Mouse (Mus musculus) limb, embryonic 12.5 days (tissue): ENCODE measurements around the gene Ddx39. TPM values are rescaled to one million over a fixed set of nuclear protein-coding genes. Genes with fewer than 3 reads are reported as not detected.

Experiments used
- ATAC-seq: fragments of 200-750 bp; cut with Nextera tagmentation; 2 replicates; pipeline ENCODE4 v1.8.0; 2017; ENCODE audit warnings: low read depth, moderate TSS enrichment; ENCODE audit not compliant: insufficient number of reproducible peaks, insufficient read depth, low FRiP score, low TSS enrichment
- H3K27ac ChIP-seq: fragments of 300-500 bp; sonication (generic); 2 replicates; pipeline ENCODE4 v1.5.1; 2016; ENCODE audit warnings: mild to moderate bottlenecking, moderate library complexity
- H3K27me3 ChIP-seq: fragments of 300-500 bp; sonication (generic); 2 replicates; pipeline ENCODE4 v1.6.1; 2016; ENCODE audit warnings: mild to moderate bottlenecking, moderate library complexity
- H3K36me3 ChIP-seq: fragments of 300-500 bp; sonication (generic); 2 replicates; pipeline ENCODE4 v1.6.1; 2016; ENCODE audit warnings: mild to moderate bottlenecking, moderate library complexity
- H3K4me1 ChIP-seq: fragments of 300-500 bp; sonication (generic); replicated peaks from 2 replicates; pipeline ENCODE4 v1.6.1; 2016
- H3K4me2 ChIP-seq: fragments of 300-500 bp; sonication (generic); 2 replicates; pipeline ENCODE4 v1.6.1; 2016; ENCODE audit warnings: mild to moderate bottlenecking, moderate library complexity
- H3K4me3 ChIP-seq: fragments of 300-500 bp; sonication (generic); replicated peaks from 2 replicates; pipeline ENCODE4 v1.5.1; 2016; ENCODE audit warnings: mild to moderate bottlenecking
- H3K9ac ChIP-seq: fragments of 300-500 bp; sonication (generic); replicated peaks from 2 replicates; pipeline ENCODE4 v1.6.1; 2016; ENCODE audit warnings: mild to moderate bottlenecking, moderate library complexity
- H3K9me3 ChIP-seq: fragments of 300-500 bp; sonication (generic); 2 replicates; pipeline ENCODE4 v1.6.1; 2016; ENCODE audit warnings: mild to moderate bottlenecking, moderate library complexity
- WGBS: fragments of 180-500 bp; shearing (Covaris S2); methylation state at CpG from one replicate; pipeline ENCODE4 v1.1.7; 2016; 5-methylcytosine and 5-hydroxymethylcytosine counted together
- polyA plus RNA-seq: library from polyadenylated mRNA; unstranded; fragments of >200 nt; fragmentation: Nextera tagmentation; extraction: Ambion mirVana; gene quantifications from 2 replicates; pipeline ENCODE4 v1.2.1, GENCODE M21; 2016

Ddx39 gene
- polyA plus RNA-seq, 1 experiment from 2014 or later, result 155 TPM

GRCm38 (mm10) chr8:83749265-83749664, 34.3 kb downstream of the Ddx39 start:
- Histone ChIP-seq H3K36me3 (no peaks in the 10 kb centered on the region), H3K27me3 (peaks cover 39% of the 10 kb centered on the region), H3K27ac (peak overlapping the region; percentile 45; the same call in 1 of the 2 replicates), H3K4me3 (no peak overlapping the region), H3K4me2 (no peak overlapping the region), H3K9ac (no peak overlapping the region), H3K9me3 (no peaks in the 10 kb centered on the region), H3K4me1 (peaks cover 15% of the 10 kb centered on the region)
- no peak for ATAC-seq
- WGBS, result 89% methylated on average over 9 of the region's 9 CpGs

- 56% methylated on average over 3 of the region's 3 CpGs for WGBS
- Histone ChIP-seq H3K4me1 (no peaks in the 10 kb centered on the region), H3K27ac (no peak overlapping the region)
Observed at GRCm38 (mm10) chr8:83754149-83754548, 39.2 kb downstream of the Ddx39 start.

GRCm38 (mm10) chr8:83756273-83756672, 41.3 kb downstream of the Ddx39 start:
- Histone ChIP-seq H3K27me3 (no peaks in the 10 kb centered on the region), H3K27ac (no peak overlapping the region), H3K9me3 (peaks cover 5% of the 10 kb centered on the region; the same call in 1 of the 2 replicates), H3K9ac (no peak overlapping the region), H3K4me1 (no peaks in the 10 kb centered on the region), H3K4me2 (no peak overlapping the region), H3K36me3 (no peaks in the 10 kb centered on the region), H3K4me3 (no peak overlapping the region)
- 94% methylated on average over 3 of the region's 3 CpGs for WGBS
- ATAC-seq, result no peak

More at GRCm38 (mm10) chr8:83754149-83754548, 39.2 kb downstream of the Ddx39 start:
- Histone ChIP-seq H3K9me3 (peaks cover 5% of the 10 kb centered on the region; the same call in 1 of the 2 replicates), H3K36me3 (no peaks in the 10 kb centered on the region), H3K27me3 (peaks cover 4% of the 10 kb centered on the region; the same call in 1 of the 2 replicates), H3K4me2 (no peak overlapping the region), H3K4me3 (no peak overlapping the region), H3K9ac (no peak overlapping the region)
- ATAC-seq, result no peak

- no peak overlapping the region for H3K4me2 ChIP-seq
- no peak for ATAC-seq
- WGBS, result 78% methylated on average over 6 of the region's 6 CpGs
Observed at GRCm38 (mm10) chr8:83757084-83757607, 42.2 kb downstream of the Ddx39 start.

GRCm38 (mm10) chr8:83758298-83758697, 43.3 kb downstream of the Ddx39 start:
- Histone ChIP-seq H3K9ac (no peak overlapping the region), H3K4me3 (no peak overlapping the region), H3K27me3 (no peaks in the 10 kb centered on the region), H3K4me1 (no peaks in the 10 kb centered on the region), H3K4me2 (no peak overlapping the region), H3K36me3 (no peaks in the 10 kb centered on the region), H3K27ac (no peak overlapping the region), H3K9me3 (peaks cover 5% of the 10 kb centered on the region; the same call in 1 of the 2 replicates)
- no peak for ATAC-seq
- 56% methylated on average over 5 of the region's 5 CpGs for WGBS

More at GRCm38 (mm10) chr8:83757084-83757607, 42.2 kb downstream of the Ddx39 start:
- peaks cover 5% of the 10 kb centered on the region; the same call in 1 of the 2 replicates for H3K9me3 ChIP-seq
- no peak overlapping the region for H3K9ac ChIP-seq
- no peak overlapping the region for H3K27ac ChIP-seq
- no peaks in the 10 kb centered on the region for H3K4me1 ChIP-seq
- H3K36me3 ChIP-seq, result no peaks in the 10 kb centered on the region
- H3K27me3 ChIP-seq, result no peaks in the 10 kb centered on the region
- H3K4me3 ChIP-seq, result no peak overlapping the region

- Histone ChIP-seq H3K9ac (no peak overlapping the region), H3K4me2 (no peak overlapping the region), H3K4me3 (no peak overlapping the region), H3K27ac (no peak overlapping the region), H3K9me3 (peaks cover 5% of the 10 kb centered on the region; the same call in 1 of the 2 replicates), H3K36me3 (no peaks in the 10 kb centered on the region), H3K4me1 (no peaks in the 10 kb centered on the region), H3K27me3 (no peaks in the 10 kb centered on the region)
- 73% methylated on average over 2 of the region's 2 CpGs for WGBS
- no peak for ATAC-seq
Observed at GRCm38 (mm10) chr8:83759231-83759759, 44.3 kb downstream of the Ddx39 start.

GRCm38 (mm10) chr8:83764116-83764515, 49.1 kb downstream of the Ddx39 start:
- Histone ChIP-seq H3K4me2 (no peak overlapping the region), H3K27ac (no peak overlapping the region), H3K4me3 (no peak overlapping the region), H3K36me3 (no peaks in the 10 kb centered on the region), H3K9me3 (peaks cover 8% of the 10 kb centered on the region; the same call in 1 of the 2 replicates), H3K27me3 (no peaks in the 10 kb centered on the region), H3K9ac (no peak overlapping the region), H3K4me1 (no peaks in the 10 kb centered on the region)
- no peak for ATAC-seq
- 95% methylated on average over 8 of the region's 8 CpGs for WGBS

GRCm38 (mm10) chr8:83764717-83765116, 49.7 kb downstream of the Ddx39 start:
- H3K4me3 ChIP-seq, result no peak overlapping the region
- H3K27me3 ChIP-seq, result no peaks in the 10 kb centered on the region; the same call in 1 of the 2 replicates
- no peak overlapping the region for H3K9ac ChIP-seq
- no peak for ATAC-seq
- no peaks in the 10 kb centered on the region for H3K36me3 ChIP-seq
- H3K27ac ChIP-seq, result no peak overlapping the region
- no peaks in the 10 kb centered on the region for H3K4me1 ChIP-seq
- H3K4me2 ChIP-seq, result no peak overlapping the region
- WGBS, result 86% methylated on average over 2 of the region's 2 CpGs
- H3K9me3 ChIP-seq, result peaks cover 8% of the 10 kb centered on the region; the same call in 1 of the 2 replicates

GRCm38 (mm10) chr8:83765663-83766062, 50.7 kb downstream of the Ddx39 start:
- no peak for ATAC-seq
- Histone ChIP-seq H3K4me2 (no peak overlapping the region), H3K36me3 (no peaks in the 10 kb centered on the region), H3K9ac (no peak overlapping the region), H3K27me3 (no peaks in the 10 kb centered on the region; the same call in 1 of the 2 replicates), H3K27ac (no peak overlapping the region), H3K9me3 (peaks cover 8% of the 10 kb centered on the region; the same call in 1 of the 2 replicates), H3K4me1 (no peaks in the 10 kb centered on the region), H3K4me3 (no peak overlapping the region)

- Histone ChIP-seq H3K36me3 (no peaks in the 10 kb centered on the region), H3K27me3 (peaks cover under 1% of the 10 kb centered on the region; the same call in 1 of the 2 replicates), H3K9me3 (peaks cover 8% of the 10 kb centered on the region; the same call in 1 of the 2 replicates), H3K4me3 (no peak overlapping the region), H3K9ac (no peak overlapping the region), H3K4me1 (peaks cover 5% of the 10 kb centered on the region; the same call in 1 of the 2 replicates), H3K27ac (no peak overlapping the region), H3K4me2 (no peak overlapping the region)
- 89% methylated on average over 4 of the region's 4 CpGs for WGBS
- ATAC-seq, result no peak
Observed at GRCm38 (mm10) chr8:83767442-83767841, 52.5 kb downstream of the Ddx39 start.

GRCm38 (mm10) chr8:83768526-83768925, 53.5 kb downstream of the Ddx39 start:
- Histone ChIP-seq H3K4me3 (no peak overlapping the region), H3K9ac (no peak overlapping the region), H3K4me1 (peaks cover 5% of the 10 kb centered on the region; the same call in 1 of the 2 replicates), H3K4me2 (no peak overlapping the region), H3K36me3 (no peaks in the 10 kb centered on the region), H3K9me3 (peaks cover 8% of the 10 kb centered on the region; the same call in 1 of the 2 replicates), H3K27me3 (peaks cover 10% of the 10 kb centered on the region; the same call in 1 of the 2 replicates), H3K27ac (no peak overlapping the region)
- WGBS, result 50% methylated on average over 5 of the region's 5 CpGs
- no peak for ATAC-seq
